Mouse (Mus musculus) myocyte (in vitro differentiated cells): Measurements from ENCODE around the gene Wdtc1. TPM values are rescaled to one million over a fixed set of nuclear protein-coding genes. Genes with fewer than 3 reads are reported as not detected.

Experiments used
- H3K27me3 ChIP-seq: one replicate; pipeline ENCODE4 v1.6.1; 2011; ENCODE audit not compliant: control insufficient read depth, insufficient read depth, insufficient read length
- H3K36me3 ChIP-seq: one replicate; pipeline ENCODE4 v1.6.1; 2011; ENCODE audit not compliant: control insufficient read depth, insufficient read depth
- H3K4me2 ChIP-seq: one replicate; pipeline ENCODE4 v1.6.1; 2011; ENCODE audit warnings: low read depth, control low read depth
- H3K4me3 ChIP-seq: one replicate; pipeline ENCODE4 v1.5.1; 2011; ENCODE audit warnings: mild to moderate bottlenecking, control low read depth, moderate library complexity
- H3K79me2 ChIP-seq: one replicate; pipeline ENCODE4 v1.6.1; 2011; ENCODE audit not compliant: control insufficient read depth, insufficient read depth
- H3ac ChIP-seq: one replicate; pipeline ENCODE4 v1.6.1; 2011; ENCODE audit not compliant: control insufficient read depth, insufficient read length
- CEBPB ChIP-seq: IDR thresholded peaks from 2 replicates; pipeline ENCODE4 v1.6.1; 2011; ENCODE audit warnings: mild to moderate bottlenecking, moderate library complexity; ENCODE audit not compliant: poor library complexity, insufficient read depth, severe bottlenecking
- E2F4 ChIP-seq: IDR thresholded peaks from one replicate; pipeline ENCODE4 v1.6.1; 2011; ENCODE audit warnings: mild to moderate bottlenecking, control low read depth, moderate library complexity; ENCODE audit not compliant: insufficient read depth
- MAX ChIP-seq: IDR thresholded peaks from one replicate; pipeline ENCODE4 v1.6.1; 2011; ENCODE audit warnings: low read depth, mild to moderate bottlenecking, control low read depth
- MYOD1 ChIP-seq, 3 experiments: IDR thresholded peaks; one replicate each; pipeline ENCODE4 v1.6.1; 2011; ENCODE audit warnings: control low read depth in 2 of 3, low read depth in 2 of 3, mild to moderate bottlenecking in 2 of 3, moderate library complexity in 1 of 3; ENCODE audit not compliant: insufficient read length in 2 of 3, control insufficient read depth in 1 of 3
- MYOG ChIP-seq, 3 experiments: IDR thresholded peaks; one replicate each; pipeline ENCODE4 v1.6.1; 2011; ENCODE audit warnings: control low read depth in 2 of 3, low read depth in 2 of 3, mild to moderate bottlenecking in 2 of 3; ENCODE audit not compliant: insufficient read length in 2 of 3, control insufficient read depth in 1 of 3, insufficient read depth in 1 of 3
- POLR2A ChIP-seq: IDR thresholded peaks from one replicate; pipeline ENCODE4 v1.6.1; 2011; ENCODE audit warnings: low read depth, mild to moderate bottlenecking, control low read depth, moderate library complexity; ENCODE audit not compliant: insufficient read length
- POLR2AphosphoS2 ChIP-seq: IDR thresholded peaks from one replicate; pipeline ENCODE4 v1.6.1; 2011; ENCODE audit warnings: low read depth, control low read depth; ENCODE audit not compliant: insufficient read length
- REST ChIP-seq: IDR thresholded peaks from one replicate; pipeline ENCODE4 v1.6.1; 2011; ENCODE audit warnings: mild to moderate bottlenecking, control low read depth, moderate library complexity; ENCODE audit not compliant: insufficient read depth, insufficient read length
- SRF ChIP-seq: IDR thresholded peaks from one replicate; pipeline ENCODE4 v1.6.1; 2011; ENCODE audit warnings: low read depth; ENCODE audit not compliant: control insufficient read depth, insufficient read length
- TCF12 ChIP-seq: IDR thresholded peaks from one replicate; pipeline ENCODE4 v1.6.1; 2011; ENCODE audit warnings: mild to moderate bottlenecking, control low read depth; ENCODE audit not compliant: poor library complexity, insufficient read depth, severe bottlenecking
- TCF3 ChIP-seq: IDR thresholded peaks from one replicate; pipeline ENCODE4 v1.6.1; 2011; ENCODE audit warnings: low read depth, control low read depth; ENCODE audit not compliant: insufficient read length
- USF1 ChIP-seq: IDR thresholded peaks from one replicate; pipeline ENCODE4 v1.6.1; 2011; ENCODE audit warnings: low read depth, mild to moderate bottlenecking, control low read depth, moderate library complexity
- polyA plus RNA-seq: library from polyadenylated mRNA; unstranded; fragments of >200 nt; fragmentation: generic; extraction: Trizol; gene quantifications from one replicate; pipeline ENCODE4 v1.2.1, GENCODE M21; 2012; ENCODE audit warnings: missing spikeins

The Wdtc1 gene
- polyA plus RNA-seq, 1 experiment = 53.1 TPM

GRCm38 (mm10) chr4:133292901-133293843, 60.1 kb downstream of the Wdtc1 start:
- Histone ChIP-seq H3K79me2 (no peaks in the 10 kb centered on the region), H3K4me3 (no peak overlapping the region), H3K27me3 (no peaks in the 10 kb centered on the region), H3K36me3 (peaks cover 6% of the 10 kb centered on the region), H3K4me2 (no peak overlapping the region), H3ac (no peak overlapping the region)
- TF ChIP-seq USF1 = no peak
- TF ChIP-seq POLR2AphosphoS2 = no peak
- TF ChIP-seq CEBPB = no peak
- TF ChIP-seq MYOD1 (IDR thresholded peaks at IDR 0.05; ENCODE audit: control insufficient read depth in 1 of 3, insufficient read length in 2 of 3, low read depth in 2 of 3) = no peak
- TF ChIP-seq SRF = no peak

GRCm38 (mm10) chr4:133292405-133292804, 60.9 kb downstream of the Wdtc1 start:
- no peaks in the 10 kb centered on the region for H3K79me2 ChIP-seq
- TF ChIP-seq POLR2AphosphoS2 (no peak), TCF12 (no peak)
- H3ac ChIP-seq = no peak overlapping the region
- no peak overlapping the region for H3K4me3 ChIP-seq
- no peak overlapping the region for H3K4me2 ChIP-seq
- no peaks in the 10 kb centered on the region for H3K27me3 ChIP-seq
- H3K36me3 ChIP-seq = peaks cover 6% of the 10 kb centered on the region

- Histone ChIP-seq H3K36me3 (peaks cover 6% of the 10 kb centered on the region), H3K27me3 (no peaks in the 10 kb centered on the region), H3K4me3 (no peak overlapping the region), H3K79me2 (no peaks in the 10 kb centered on the region), H3ac (no peak overlapping the region), H3K4me2 (no peak overlapping the region)
- no peak for TF ChIP-seq CEBPB
- TF ChIP-seq REST = no peak
- TF ChIP-seq MAX = no peak
- no peak for TF ChIP-seq MYOD1 (IDR thresholded peaks at IDR 0.05; ENCODE audit: control insufficient read depth in 1 of 3, insufficient read length in 2 of 3, low read depth in 2 of 3)
- TF ChIP-seq TCF12 = no peak
- TF ChIP-seq SRF = no peak
- no peak for TF ChIP-seq POLR2A
- TF ChIP-seq POLR2AphosphoS2 = no peak
Measured at GRCm38 (mm10) chr4:133291255-133291654, 62.0 kb downstream of the Wdtc1 start.

GRCm38 (mm10) chr4:133286476-133287077, 66.7 kb downstream of the Wdtc1 start:
- no peak overlapping the region for H3K4me2 ChIP-seq
- H3K4me3 ChIP-seq = no peak overlapping the region
- no peak overlapping the region for H3ac ChIP-seq
- no peaks in the 10 kb centered on the region for H3K79me2 ChIP-seq
- H3K36me3 ChIP-seq = no peaks in the 10 kb centered on the region
- TF ChIP-seq USF1 (no peak), SRF (no peak), POLR2A (no peak), TCF12 (no peak), MYOD1 (IDR thresholded peaks at IDR 0.05; ENCODE audit: control insufficient read depth in 1 of 3, insufficient read length in 2 of 3, low read depth in 2 of 3) (no peak), E2F4 (no peak), REST (no peak), CEBPB (no peak), MAX (no peak), POLR2AphosphoS2 (no peak), TCF3 (no peak), MYOG (IDR thresholded peaks at IDR 0.05; ENCODE audit: control insufficient read depth in 1 of 3, insufficient read depth in 1 of 3, insufficient read length in 2 of 3, low read depth in 2 of 3) (no peak)
- H3K27me3 ChIP-seq = no peaks in the 10 kb centered on the region

- no peaks in the 10 kb centered on the region for H3K79me2 ChIP-seq
- H3K4me3 ChIP-seq = no peak overlapping the region
- no peak overlapping the region for H3ac ChIP-seq
- H3K4me2 ChIP-seq = no peak overlapping the region
- no peaks in the 10 kb centered on the region for H3K27me3 ChIP-seq
- TF ChIP-seq MYOG (IDR thresholded peaks at IDR 0.05; ENCODE audit: control insufficient read depth in 1 of 3, insufficient read depth in 1 of 3, insufficient read length in 2 of 3, low read depth in 2 of 3) (no peak), MYOD1 (IDR thresholded peaks at IDR 0.05; ENCODE audit: control insufficient read depth in 1 of 3, insufficient read length in 2 of 3, low read depth in 2 of 3) (no peak), USF1 (no peak), E2F4 (no peak), MAX (no peak)
- no peaks in the 10 kb centered on the region for H3K36me3 ChIP-seq
Measured at GRCm38 (mm10) chr4:133285950-133286349, 67.3 kb downstream of the Wdtc1 start.
